Mouse (Mus musculus) retina, postnatal 1 day (tissue): ENCODE measurements around the gene Sel1l3.
A peak's percentile ranks its signal among the peaks of the same experiment; 100 is the strongest.

Experiments
- DNase-seq: peaks from one replicate; pipeline ENCODE4 v3.0.0-alpha.2; 2012

The Sel1l3 gene

DNA sequence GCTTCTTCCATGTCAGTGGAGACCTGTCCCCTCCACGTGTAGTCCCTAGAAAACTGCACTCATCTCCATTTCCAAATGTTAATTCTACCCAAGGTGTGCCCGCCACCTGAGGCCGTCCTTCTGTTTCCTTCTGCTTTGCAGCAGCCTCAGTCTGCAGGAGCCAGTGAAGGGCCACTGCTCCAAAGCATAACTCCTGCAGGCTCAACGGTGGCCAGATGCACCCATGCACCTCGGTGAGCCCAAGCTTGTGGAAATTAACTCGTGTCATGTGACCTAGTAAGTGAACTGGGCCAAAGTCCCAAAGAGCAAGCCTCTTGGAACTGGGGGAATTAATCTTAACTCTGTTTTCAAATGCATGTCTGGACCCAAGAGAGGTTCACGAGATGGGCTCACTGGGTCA is 40.8 kb downstream of the Sel1l3 start:
- DNase-seq, result no peak

DNA sequence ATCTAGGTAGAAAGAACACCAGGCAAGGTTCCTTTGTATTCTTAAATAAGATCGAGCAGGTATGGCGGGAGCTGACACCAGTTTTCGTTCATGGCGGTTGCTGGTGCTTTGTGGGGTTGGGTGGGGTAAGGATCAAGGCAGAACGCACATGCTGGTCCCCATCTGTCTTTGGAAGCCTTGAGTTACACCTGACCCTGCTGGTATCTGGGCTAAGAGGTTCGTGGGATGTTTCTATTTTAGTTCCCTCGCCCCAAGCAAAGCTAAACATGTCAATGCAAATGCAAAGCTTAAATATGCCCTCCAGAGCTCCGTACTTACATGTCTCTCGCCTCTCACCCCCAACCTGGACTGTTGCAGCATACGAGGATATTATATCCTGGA is 41.5 kb downstream of the Sel1l3 start:
- no peak for DNase-seq

DNA sequence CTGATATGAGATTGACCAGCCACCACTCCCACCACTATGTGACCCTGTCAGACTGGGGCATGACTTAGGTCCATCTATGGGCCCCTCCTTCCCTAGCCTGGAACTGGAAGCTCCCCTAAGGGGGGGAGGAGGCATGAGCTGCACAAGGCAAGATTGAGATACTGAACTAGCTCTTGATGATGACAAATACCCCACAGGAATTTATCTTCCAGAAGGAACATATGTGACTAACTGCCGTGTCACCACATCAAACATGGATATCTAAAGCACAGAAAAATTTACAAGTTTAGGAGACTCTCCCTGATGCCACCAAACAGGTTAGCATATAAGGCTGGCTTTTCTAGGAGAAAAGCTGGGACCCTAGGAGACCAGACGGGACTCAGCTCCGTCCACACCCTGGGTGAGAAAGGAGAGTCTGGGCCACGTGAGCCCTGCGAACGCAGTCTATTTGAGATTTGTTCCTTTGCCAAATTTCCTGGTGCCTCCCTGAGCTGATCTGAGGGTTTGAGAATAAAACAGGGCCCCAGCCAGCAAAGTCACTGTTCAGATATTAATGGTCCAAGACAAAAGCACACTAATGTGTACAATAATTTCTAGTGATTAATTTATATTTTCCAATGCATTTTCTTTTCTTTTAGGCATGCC is 42.0 kb downstream of the Sel1l3 start:
- no peak for DNase-seq

DNA sequence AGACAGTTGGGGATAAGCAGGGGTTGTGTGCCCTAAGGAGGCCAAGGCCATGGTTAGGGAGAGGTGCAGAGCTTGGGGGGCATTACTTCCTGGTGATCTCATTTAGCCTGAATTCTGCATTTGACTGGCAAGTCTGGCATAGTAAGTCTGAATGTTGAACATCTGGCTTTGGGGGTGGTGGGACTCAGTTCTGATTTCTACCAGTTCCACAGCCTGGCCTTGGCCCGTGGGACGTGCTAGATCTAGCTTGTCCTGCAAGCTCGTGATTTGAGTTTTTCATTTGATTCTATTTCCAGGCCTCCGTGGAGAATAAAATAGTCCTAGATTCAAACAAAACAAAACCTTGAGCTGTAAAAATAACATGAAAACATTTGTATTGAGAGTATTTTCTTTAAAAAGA is 46.2 kb downstream of the Sel1l3 start:
- DNase-seq, result no peak

DNA sequence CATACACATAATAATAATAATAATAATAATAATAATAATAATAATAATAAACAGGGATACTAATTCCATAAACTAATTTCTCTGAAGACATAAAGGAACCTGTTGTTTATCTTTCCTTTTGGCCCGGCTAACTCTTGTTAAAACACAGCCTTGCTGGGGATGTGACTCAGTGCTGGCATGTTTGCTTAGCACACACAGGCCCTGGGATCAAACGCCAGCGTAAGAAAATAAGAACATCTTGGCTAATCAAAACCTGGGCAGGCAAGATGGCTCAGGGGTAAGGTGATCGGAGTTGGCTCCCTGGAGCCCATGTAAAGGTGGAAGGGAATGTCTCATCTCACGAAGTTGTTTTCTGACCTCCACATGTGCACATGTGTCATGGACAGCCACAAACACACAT is 48.1 kb downstream of the Sel1l3 start:
- no peak for DNase-seq

DNA sequence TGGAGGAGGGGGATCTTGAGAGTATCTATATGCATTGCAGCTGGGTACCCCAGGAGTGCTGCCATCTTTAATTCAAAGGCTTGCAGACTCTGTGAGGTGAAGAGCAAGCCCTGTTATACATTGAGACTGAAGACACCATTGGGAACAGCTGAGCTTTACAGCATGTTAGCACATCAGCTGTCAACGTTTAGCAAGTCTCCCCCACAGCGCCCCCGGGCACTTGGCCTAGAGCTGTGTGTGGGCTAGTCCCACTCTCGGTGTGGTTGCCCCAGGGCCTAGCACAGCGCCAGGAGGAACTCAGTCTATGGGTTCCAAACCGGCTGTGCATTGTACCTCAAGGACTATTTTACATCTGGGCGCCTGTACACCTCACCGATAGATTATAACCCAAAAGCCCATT is 51.3 kb downstream of the Sel1l3 start:
- DNase-seq, result no peak

DNA sequence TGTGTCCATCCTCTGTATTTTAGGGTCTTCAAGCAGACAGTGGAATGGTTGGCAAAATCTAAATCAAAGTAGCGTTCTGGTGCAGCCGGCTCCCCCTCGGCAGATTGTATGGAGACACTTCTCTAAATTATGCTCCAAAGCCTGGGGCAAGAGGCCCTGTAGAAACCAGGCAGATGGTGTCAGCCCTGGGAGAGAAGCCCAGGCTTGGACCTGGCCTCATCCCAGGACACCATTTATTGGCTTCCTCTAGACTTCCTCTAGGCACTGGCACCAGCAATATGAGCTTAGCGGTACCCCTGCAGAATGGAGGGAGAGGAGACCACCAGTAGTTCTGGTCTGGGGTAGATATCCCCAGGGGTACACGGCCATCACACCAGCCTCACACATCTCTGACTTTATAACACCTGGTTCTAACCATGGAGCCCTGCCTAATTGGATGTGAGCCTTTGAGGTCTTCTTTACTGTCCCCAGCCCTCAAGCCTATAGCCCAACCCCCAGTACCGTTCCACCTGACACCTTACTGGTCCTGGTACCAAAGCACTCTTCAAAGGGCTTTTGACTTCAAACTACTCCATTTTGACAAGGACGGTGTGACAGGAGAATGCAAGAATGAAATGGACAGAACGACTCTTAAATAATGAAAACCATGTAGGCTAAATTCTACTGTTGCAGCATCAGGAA is 52.1 kb downstream of the Sel1l3 start:
- DNase-seq, result no peak

DNA sequence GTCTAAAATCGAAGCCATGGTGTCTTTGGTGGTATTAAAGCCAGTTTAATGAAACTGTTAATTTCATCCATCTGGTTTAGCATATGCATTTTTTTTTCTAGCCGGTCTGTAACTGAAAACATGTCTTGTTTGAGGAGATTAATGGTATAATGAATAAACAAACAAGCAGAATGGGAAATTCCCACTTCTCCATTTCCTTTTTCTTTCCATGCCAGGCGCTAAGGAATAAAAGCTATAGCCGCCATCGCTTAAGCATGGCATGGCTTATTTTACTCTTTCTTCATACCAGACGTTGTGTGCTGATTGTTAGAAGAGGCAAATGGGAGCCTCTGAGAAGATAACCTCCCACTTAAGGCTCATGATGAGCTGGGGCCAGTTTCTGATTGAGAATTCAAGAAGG is 53.5 kb downstream of the Sel1l3 start:
- no peak for DNase-seq

DNA sequence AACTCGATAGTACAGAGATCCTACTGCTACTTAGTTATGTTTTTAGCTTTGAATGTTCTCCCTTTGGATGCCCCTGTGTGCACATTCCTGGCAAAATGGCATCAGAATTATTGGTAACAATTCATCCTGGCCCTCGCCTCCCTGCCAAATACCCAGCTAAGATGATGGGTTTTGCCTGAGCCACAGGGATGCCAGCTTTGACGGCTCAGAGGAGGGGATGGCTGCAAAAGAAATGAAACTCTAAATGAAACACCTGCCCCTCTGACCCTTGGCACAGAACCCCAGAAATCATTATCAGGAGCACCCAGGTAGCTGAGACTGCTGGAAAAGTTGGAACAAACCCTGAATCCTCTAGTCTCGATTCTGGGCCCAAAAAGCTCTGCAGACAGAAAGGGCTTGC is 54.1 kb downstream of the Sel1l3 start:
- DNase-seq, result no peak

DNA sequence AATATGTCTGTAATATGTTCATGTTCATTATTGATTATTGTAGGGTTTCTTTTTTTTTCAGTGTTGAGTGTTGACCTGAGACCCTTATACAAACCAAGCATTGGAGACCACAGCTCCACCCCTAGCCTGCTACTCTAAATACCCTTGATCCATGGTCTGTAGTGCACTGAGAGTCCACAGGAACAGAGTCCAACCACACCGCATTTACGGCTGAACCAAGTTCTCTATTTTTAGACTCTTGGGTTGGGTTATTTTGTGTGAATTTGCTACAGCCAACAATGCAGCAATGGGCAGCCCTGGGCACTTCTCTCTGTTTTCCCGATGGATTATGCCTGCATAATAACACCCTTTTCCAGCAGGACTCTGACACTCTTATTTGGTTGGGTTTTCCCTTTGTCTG is 54.6 kb downstream of the Sel1l3 start:
- DNase-seq, result no peak

DNA sequence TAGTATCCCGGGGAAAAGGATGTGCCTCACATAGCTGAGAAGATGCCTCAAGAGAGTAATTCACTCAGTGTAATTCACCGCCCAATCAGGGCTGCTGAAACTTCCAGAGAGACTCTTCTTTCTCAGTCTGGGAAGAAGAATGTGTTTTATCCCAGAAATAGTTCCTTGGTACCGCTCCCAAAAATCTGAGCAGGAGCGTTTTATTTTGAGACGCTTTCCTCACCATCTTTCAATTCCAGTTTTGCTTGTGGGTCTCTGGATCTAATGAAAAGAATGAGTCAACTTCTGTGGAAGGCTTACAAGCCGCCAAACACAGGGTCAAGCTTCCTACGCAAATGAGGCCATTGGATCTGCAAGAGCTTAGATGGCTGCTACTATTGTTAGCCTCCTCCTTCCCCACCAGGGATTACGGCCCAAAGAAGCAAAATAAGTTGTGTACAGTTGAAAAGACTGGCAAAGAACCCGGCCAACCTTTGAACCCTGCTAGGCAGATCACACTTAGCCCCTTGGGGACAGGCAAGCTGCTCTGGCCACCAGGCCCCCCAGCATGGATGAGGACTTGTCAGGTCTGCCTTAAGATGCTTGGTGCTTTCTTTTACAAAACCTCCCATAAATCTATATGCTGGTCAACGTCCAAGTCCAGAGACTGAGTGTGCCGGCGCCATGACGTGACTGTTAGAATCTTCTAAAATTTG is 57.6 kb downstream of the Sel1l3 start:
- DNase-seq, result no peak

DNA sequence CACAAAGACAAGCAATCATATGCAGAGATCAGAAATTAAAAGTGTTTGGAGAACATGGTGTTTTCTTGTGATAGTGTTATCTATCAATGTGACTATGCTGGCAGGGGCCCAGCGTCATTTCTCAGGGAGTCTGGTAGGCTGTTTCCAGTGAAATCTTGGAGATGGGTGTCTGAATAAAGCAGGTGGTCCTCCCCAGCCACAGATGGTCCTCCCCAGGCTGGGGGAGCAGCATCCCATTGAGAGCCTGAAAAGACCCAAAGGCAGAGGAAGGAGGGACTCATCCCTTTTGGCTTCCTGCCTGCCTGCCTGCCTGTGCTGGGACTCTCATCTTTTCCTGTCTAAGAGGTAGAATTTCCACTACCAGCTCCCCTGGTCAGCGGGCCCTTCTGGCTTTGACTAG is 59.2 kb downstream of the Sel1l3 start:
- DNase-seq, result no peak

DNA sequence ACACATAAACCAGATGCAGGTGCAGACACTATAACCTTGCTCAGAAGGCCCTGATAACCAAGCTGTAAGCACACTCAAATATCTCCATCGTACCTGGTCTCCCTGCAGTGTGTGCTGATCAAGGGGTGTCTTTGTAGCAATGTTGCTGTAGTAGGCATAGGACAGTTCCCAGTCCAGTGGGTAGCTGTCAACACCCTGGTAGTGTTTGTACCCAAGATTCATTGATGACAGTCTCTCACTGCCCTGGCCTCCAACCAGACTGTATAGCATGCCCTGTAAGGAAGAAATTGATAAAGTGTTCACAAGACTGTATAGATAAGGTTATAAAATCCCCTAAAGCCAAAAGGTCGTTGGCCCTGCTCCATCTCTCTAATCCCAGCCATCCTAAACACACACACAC is 59.6 kb downstream of the Sel1l3 start:
- DNase-seq, result no peak

DNA sequence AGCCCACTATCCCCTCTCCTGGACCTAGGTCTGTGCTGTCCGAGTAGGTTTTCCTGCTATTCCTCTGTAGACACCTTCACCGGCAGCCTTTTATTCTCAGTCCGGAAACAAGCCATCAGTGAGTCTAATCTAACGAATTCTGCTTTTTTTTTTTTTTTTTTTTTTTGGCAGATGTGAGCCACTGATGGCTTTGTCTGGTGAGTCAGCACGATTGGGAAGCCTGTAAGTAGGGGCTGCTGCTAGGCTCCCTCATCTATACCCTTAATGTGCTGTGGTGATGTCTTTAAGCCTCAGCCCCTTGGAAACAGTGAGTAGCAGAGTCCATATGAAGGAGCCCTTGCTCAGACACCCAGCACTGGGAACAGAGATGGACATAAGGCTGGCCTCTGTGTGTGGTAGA is 60.6 kb downstream of the Sel1l3 start:
- no peak for DNase-seq

DNA sequence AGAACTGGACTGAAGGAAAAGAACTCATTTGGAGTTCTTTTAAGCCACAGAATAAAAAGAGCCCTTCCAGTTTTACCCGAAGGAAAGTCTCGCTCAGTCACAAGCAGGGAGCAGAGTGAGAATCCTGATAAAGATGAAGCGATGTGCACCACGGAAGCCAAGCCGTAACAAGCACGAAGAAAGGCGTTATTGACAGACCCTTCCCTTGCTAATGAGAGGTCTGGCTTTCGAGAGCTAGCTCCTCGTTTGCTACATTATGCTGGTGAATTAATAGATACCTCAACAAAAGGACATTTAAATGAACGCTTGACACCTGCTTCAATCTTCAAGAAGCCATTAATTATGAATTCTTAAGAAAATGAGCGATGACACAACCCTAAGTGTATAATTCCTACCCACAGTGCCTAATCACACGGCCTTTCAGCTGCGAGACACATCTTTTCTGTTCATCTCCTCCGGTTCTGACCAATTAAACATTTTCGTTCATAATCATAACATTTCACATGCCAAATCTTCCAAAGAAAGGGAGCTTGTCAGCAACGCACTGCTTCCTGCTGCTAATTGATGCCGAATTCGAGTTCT is 62.3 kb downstream of the Sel1l3 start:
- peak; percentile 22 for DNase-seq

DNA sequence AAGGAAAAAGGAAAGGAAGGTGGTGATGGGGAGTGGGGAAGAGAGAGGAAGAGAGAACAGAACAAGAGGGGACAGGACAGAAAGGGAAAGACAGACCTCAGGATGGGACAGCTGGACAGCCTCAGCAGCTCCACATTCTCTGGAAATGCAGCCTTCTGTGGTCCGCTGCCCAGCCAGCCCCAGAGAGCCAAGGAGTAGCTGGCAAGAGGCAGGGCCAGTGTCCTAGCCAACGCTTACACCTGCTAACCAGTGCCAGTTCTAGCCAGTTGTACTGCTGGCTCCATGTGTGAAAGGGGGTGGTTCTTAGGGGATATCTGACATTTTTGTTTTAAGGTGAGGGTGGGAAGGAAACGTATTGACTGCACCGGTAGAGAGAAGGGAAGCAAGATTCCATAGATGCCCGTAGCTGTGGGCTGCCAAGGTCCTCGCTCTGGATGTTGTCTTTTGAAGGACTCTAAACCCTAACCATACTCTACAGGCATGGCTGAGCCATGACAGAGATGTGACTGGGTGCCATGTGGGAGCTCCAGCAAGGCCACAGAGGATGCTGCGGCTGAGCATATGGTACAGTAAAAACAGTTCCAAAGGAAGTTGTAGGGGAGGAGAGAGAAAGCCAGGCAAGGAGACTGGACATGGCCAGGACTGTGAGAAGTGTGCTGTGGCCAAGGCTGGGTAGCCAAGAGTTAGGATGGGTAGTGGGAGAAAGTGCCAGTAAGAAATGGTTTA is 64.6 kb downstream of the Sel1l3 start:
- DNase-seq, result no peak

DNA sequence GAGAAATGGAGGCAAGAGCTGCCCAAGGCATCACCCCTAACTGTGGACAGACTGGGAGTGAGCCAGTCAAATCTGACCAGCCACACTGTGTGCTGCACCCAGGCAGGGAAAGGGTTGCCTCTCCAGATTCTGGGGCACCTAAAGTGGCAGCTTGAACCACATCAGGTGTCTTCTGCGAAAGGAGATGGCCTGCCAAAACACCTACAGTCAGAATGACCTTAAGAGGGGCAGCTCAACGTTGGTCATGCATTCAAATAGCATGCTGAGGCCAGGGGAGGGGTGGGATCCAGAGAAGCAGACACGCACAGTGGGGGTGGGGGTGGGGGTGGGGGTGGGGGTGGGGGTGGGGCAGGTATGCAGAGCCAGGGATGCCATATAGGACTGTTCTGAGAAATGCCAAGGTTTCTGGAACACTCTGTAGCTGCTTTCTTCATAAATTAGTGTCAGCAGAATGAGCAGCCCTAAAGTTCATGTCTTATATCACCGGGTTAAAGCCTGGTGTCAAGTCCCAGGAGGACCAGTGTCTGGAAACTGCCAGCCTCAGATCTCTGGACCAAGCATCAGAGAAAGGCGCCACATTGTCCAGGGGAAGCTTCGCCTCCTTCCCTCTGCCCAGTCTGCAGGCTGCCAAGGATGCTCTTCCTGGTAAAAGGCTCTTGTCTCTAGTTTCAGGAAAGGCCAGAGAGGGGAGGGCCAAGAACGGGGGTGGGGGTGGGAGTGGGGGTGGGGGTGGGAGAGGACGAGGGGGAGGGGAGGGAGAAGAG is 65.4 kb downstream of the Sel1l3 start:
- DNase-seq, result no peak

DNA sequence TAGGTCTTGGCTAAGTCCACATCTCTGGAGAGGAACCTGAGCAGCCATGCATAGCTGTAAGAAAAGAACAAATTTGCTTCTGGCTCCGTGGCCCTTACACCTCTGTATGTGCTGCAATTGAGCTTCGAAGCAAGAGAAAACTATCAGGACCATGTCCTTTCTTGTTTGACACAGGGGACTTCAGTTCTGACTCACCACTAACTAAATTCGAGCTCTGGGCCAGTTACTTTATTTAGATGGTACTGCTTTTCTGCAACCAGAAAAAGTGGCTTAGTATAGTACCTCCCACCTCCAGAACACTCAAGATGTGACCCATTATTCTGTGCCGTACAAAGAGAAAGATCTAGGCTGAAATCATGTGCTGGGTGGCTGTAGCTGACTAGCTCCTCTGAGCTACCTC is 66.3 kb downstream of the Sel1l3 start:
- no peak for DNase-seq

DNA sequence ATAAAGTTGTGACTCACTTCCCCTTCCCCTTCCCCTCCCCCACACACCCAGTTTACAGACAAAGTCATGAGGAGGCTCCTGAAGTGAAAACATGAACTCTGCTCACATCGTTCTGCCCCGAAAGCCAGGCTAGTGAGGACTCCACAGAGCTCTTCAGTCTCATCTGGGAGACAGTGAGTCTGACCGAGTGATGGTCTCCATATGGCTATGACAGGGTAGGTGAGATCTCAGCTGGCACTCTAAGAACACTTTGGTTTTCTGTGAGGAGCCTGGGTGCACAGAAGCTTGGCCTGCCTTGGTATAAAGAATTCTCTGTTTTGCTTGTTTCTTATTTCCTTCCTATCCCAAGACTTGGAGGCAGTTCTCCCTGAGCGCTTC is 67.1 kb downstream of the Sel1l3 start:
- no peak for DNase-seq

DNA sequence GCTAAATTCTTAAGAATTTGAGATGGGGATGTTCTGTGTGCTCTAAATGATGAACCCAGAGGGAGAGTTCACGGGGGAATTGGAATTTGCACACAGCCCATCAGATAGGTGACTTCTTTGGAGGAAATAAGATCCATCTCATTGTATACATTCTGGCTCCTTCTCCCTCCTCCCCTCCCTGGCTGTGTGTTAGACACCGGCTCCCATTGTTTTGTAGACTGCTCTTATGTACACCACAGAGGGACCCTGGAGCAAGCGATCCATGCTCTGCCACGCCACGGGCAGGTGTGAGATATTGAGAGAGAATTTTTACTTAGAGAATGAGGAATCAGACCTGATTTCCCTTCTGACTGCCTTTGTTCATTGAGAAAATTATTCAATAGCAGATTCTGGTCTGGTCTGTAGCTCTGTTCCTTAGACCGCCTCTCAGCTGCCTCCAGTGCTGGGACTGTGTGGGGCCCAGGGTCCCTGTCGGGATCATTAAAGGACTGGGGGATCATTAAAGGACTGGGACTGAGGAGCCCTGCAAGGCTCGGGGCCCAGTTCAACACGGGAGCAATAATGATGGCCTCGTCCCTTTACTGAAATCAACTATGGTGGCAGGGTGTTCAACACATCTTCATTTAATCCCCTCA is 67.6 kb downstream of the Sel1l3 start:
- peak; percentile 30 for DNase-seq

DNA sequence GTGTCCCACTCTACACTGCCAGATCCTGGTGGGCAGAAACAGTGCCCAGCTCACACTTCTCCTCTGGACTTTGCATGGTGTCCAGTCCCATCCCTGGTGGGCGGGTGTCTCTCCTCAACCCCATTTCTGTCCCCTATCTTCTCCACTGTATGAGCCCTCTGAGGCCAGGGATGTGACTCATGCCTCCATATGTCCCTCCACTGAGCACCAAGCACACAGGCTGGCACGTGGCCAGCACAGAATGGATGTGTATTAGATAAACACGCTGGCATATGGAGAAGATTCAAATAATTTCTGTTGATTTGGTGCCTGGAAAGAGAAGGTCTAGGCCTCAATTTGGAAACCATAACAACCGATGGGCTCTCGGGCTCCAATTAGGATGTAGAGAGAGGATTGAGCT is 71.1 kb downstream of the Sel1l3 start:
- DNase-seq, result no peak
